Mouse (Mus musculus): Measurements from ENCODE around the gene Vmn2r7. TPM values are rescaled to one million over a fixed set of nuclear protein-coding genes. Genes with fewer than 3 reads are reported as not detected.
"Not testable (repeated sequence)": the region's sequence is repeated elsewhere in the genome, so short reads cannot be mapped to it uniquely, and the experiment has no call there.

The Vmn2r7 gene
- polyA plus RNA-seq, 1 experiment from 2014 or later, result not detected

DNA sequence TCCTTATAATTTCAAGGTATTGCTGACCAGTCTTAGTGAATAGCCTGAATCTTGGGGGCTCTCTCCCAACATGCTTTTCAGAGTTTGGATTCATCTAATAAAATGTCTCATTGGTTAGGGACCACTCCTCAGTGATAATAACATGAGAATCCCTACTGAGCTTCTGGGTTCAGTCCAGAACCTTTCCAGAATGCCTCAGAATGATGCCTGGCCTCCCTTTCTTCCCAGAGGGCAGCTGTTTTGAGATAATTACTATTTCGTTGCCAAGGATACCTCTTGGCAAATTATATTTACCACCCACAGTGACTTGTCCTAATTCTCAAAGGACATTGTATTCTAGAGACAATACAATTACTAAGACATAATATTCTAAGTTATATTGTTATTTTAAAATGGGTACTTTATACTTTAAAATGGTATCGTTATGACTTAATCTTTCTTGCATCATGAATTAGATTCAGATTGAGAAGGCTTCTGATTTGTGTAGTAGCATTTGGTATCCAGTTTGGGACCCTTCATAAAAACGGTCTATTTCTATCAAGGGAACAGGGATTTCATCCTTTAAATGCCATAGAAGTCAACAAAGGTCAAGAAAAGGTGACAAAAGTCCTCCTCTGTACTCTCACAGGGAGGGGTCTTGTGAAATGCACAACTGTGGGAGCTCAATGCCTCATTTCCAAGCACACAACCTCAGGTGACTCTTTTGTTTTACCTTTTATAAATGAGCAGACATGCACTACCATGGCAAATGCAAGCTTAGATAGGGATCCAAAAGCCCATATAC lies 117.2 kb downstream of the Vmn2r7 start:
- 78% methylated on average over 3 of the region's 3 CpGs for WGBS

DNA sequence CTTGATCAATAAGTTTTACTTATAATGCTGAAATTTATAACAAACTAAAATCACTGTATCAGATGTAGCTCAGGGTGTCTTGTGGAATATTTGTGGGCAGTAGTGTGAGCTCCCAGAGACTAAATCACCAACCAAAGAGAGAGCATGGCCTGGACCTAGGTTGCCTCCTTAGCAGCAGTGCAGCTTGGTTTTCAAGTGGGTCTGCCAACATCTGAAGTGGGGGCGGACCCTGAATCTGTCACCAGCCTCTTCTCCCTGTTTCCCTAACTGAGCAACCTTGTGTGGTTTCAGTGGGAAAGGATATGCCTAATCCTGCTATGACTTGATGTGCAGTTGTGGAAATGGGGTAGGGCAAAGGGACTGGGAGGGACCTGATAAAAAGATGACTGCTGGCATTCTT lies 118.8 kb downstream of the Vmn2r7 start:
- not testable (repeated sequence) for H3K36me3 ChIP-seq; H3K4me3 ChIP-seq; H3K27ac ChIP-seq (replicated peaks); ATAC-seq (ENCODE audit: low FRiP score, low read depth); H3K27me3 ChIP-seq; H3K4me2 ChIP-seq (replicated peaks); H3K9ac ChIP-seq (replicated peaks); H3K4me1 ChIP-seq; H3K9me3 ChIP-seq
- 95% methylated on average over 1 of the region's 1 CpGs for WGBS

More for the DNA sequence above, 117.2 kb downstream of the Vmn2r7 start:
- not testable (repeated sequence) for H3K4me2 ChIP-seq (replicated peaks); H3K9me3 ChIP-seq; H3K9ac ChIP-seq (replicated peaks); H3K27me3 ChIP-seq; H3K36me3 ChIP-seq; H3K4me3 ChIP-seq; H3K27ac ChIP-seq (replicated peaks); ATAC-seq (ENCODE audit: low FRiP score, low read depth); H3K4me1 ChIP-seq

- not testable (repeated sequence) for H3K27ac ChIP-seq (replicated peaks); H3K9me3 ChIP-seq; H3K4me2 ChIP-seq (replicated peaks); H3K36me3 ChIP-seq; H3K9ac ChIP-seq (replicated peaks); H3K4me1 ChIP-seq; ATAC-seq (ENCODE audit: low FRiP score, low read depth); H3K27me3 ChIP-seq; H3K4me3 ChIP-seq
- 70% methylated on average over 1 of the region's 1 CpGs for WGBS
Observed at GRCm38 (mm10) chr3:64676069-64676468, 168.5 kb downstream of the Vmn2r7 start.
